Mouse (Mus musculus): ENCODE results near the gene Ggt6.

DNA sequence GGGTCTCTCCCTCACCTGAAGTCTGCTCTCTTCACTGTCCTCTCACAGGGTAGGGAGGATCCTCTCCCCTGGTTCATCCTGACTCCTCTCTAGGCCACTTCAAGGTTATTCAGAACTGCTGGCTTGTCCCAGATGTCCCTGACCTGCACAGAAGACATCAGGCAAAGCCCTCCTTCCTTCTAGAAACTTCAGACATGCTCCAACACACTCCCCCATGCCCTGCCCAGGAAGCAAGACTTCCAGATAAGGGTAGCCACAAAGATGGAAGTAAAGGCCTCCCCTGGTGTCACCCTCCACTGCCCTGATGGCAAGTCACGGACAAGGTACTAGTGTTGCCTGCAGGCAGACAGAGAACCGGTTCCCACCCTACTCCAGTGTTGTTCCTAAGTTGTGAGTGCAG is 40.6 kb upstream of the Ggt6 start:
- no peak for TF ChIP-seq POLR2A (IDR thresholded peaks at IDR 0.05; ENCODE audit: low read depth, low read length)
- no peak for TF ChIP-seq MAZ (IDR thresholded peaks at IDR 0.05; ENCODE audit: low read depth, low read length)
- no peak for TF ChIP-seq IRF4 (IDR thresholded peaks at IDR 0.05; ENCODE audit: low read depth, low read length)
- TF ChIP-seq USF1 (IDR thresholded peaks at IDR 0.05; ENCODE audit: low read depth, low read length): no peak
- no peak for TF ChIP-seq CTCF (conservative IDR thresholded peaks at IDR 0.05 in 1 of 2, IDR thresholded peaks at IDR 0.05 in 1 of 2; ENCODE audit: low read depth in 2 of 2, low read length in 2 of 2)
- TF ChIP-seq HCFC1 (IDR thresholded peaks at IDR 0.05; ENCODE audit: low read depth, low read length): no peak
- no peak for TF ChIP-seq KAT2A (IDR thresholded peaks at IDR 0.05; ENCODE audit: insufficient replicate concordance, low read length)
